Mouse (Mus musculus) lung, embryonic 16.5 days (tissue): Measurements from ENCODE around the gene 4930469K13Rik. TPM values are rescaled to one million over a fixed set of nuclear protein-coding genes. Genes with fewer than 3 reads are reported as not detected.
"Not testable (repeated sequence)": the region's sequence is repeated elsewhere in the genome, so short reads cannot be mapped to it uniquely, and the experiment has no call there.

Source experiments
- ATAC-seq: fragments of 200-750 bp; cut with Nextera tagmentation; 2 replicates; pipeline ENCODE4 v1.8.0; 2017; ENCODE audit warnings: low read depth, mild to moderate bottlenecking, moderate library complexity
- H3K27ac ChIP-seq: fragments of 300-500 bp; sonication (generic); 2 replicates; pipeline ENCODE4 v1.5.1; 2014; ENCODE audit warnings: mild to moderate bottlenecking, control low read depth, low read length
- H3K27me3 ChIP-seq: fragments of 300-500 bp; sonication (generic); 2 replicates; pipeline ENCODE4 v1.6.1; 2014; ENCODE audit warnings: low read depth, low read length, mixed read lengths; ENCODE audit not compliant: control insufficient read depth, insufficient read depth
- H3K36me3 ChIP-seq: fragments of 300-500 bp; sonication (generic); 2 replicates; pipeline ENCODE4 v1.6.1; 2014; ENCODE audit warnings: low read length; ENCODE audit not compliant: control insufficient read depth, insufficient read depth
- H3K4me1 ChIP-seq: fragments of 300-500 bp; sonication (generic); replicated peaks from 2 replicates; pipeline ENCODE4 v1.6.1; 2014; ENCODE audit warnings: low read length, mixed read lengths; ENCODE audit not compliant: control insufficient read depth, insufficient read depth
- H3K4me2 ChIP-seq: fragments of 300-500 bp; sonication (generic); 2 replicates; pipeline ENCODE4 v1.6.1; 2014; ENCODE audit warnings: low read depth, low read length, control low read depth
- H3K4me3 ChIP-seq: fragments of 300-500 bp; sonication (generic); 2 replicates; pipeline ENCODE4 v1.5.1; 2014; ENCODE audit warnings: mild to moderate bottlenecking, low read length, control low read depth
- H3K9ac ChIP-seq: fragments of 300-500 bp; sonication (generic); 2 replicates; pipeline ENCODE4 v1.6.1; 2014; ENCODE audit warnings: low read length, control low read depth
- H3K9me3 ChIP-seq: fragments of 300-500 bp; sonication (generic); 2 replicates; pipeline ENCODE4 v1.6.1; 2016; ENCODE audit warnings: low read length; ENCODE audit not compliant: control insufficient read depth
- WGBS: fragments of 180-500 bp; shearing (Covaris S2); extraction: QIAGEN DNeasy Blood & Tissue Kit; methylation state at CpG from one replicate; pipeline ENCODE4 v1.1.7; 2014; 5-methylcytosine and 5-hydroxymethylcytosine counted together
- polyA plus RNA-seq: library from polyadenylated mRNA; unstranded; fragments of >200 nt; fragmentation: Nextera tagmentation; extraction: Ambion mirVana; gene quantifications from 2 replicates; pipeline ENCODE4 v1.2.1, GENCODE M21; 2015

Gene 4930469K13Rik
- polyA plus RNA-seq: not detected in 2 replicates

- Histone ChIP-seq H3K4me2 (no peak within 1 kb of the TSS), H3K36me3 (no peaks in the 10 kb centered on the region), H3K4me3 (no peak within 1 kb of the TSS), H3K9ac (no peak within 1 kb of the TSS), H3K27ac (no peak within 1 kb of the TSS), H3K4me1 (no peaks in the 10 kb centered on the region), H3K27me3 (no peaks in the 10 kb centered on the region), H3K9me3 (no peaks in the 10 kb centered on the region)
- ATAC-seq: no peak; the same call in 1 of the 2 replicates
- WGBS: 79% methylated on average over 10 of the region's 10 CpGs
Measured at GRCm38 (mm10) chr11:34098422-34098821, at the start of gene 4930469K13Rik. 4930469K13Rik (minus strand) TSS chr11:34098554.

- Histone ChIP-seq H3K9ac (no peak overlapping the region), H3K4me1 (no peaks in the 10 kb centered on the region), H3K27me3 (no peaks in the 10 kb centered on the region), H3K36me3 (no peaks in the 10 kb centered on the region), H3K4me3 (no peak overlapping the region), H3K4me2 (no peak overlapping the region), H3K27ac (no peak overlapping the region), H3K9me3 (no peaks in the 10 kb centered on the region)
- ATAC-seq: no peak
- WGBS: 68% methylated on average over 5 of the region's 5 CpGs
Measured at GRCm38 (mm10) chr11:34146934-34147333, 48.6 kb upstream of the 4930469K13Rik start.

- Histone ChIP-seq H3K4me2 (no peak overlapping the region), H3K4me3 (no peak overlapping the region), H3K9me3 (no peaks in the 10 kb centered on the region), H3K27me3 (no peaks in the 10 kb centered on the region), H3K4me1 (no peaks in the 10 kb centered on the region), H3K36me3 (no peaks in the 10 kb centered on the region), H3K9ac (no peak overlapping the region), H3K27ac (no peak overlapping the region)
- ATAC-seq: no peak
- WGBS: 69% methylated on average over 4 of the region's 4 CpGs
Measured at GRCm38 (mm10) chr11:34144421-34144820, 46.1 kb upstream of the 4930469K13Rik start.

GRCm38 (mm10) chr11:34143984-34144383 is 45.6 kb upstream of the 4930469K13Rik start:
- no peaks in the 10 kb centered on the region for H3K4me1 ChIP-seq
- 66% methylated on average over 5 of the region's 5 CpGs for WGBS
- no peaks in the 10 kb centered on the region for H3K9me3 ChIP-seq
- H3K9ac ChIP-seq: no peak overlapping the region
- no peak overlapping the region for H3K4me2 ChIP-seq
- no peaks in the 10 kb centered on the region for H3K36me3 ChIP-seq
- no peak overlapping the region for H3K4me3 ChIP-seq
- no peak overlapping the region for H3K27ac ChIP-seq
- ATAC-seq: no peak
- H3K27me3 ChIP-seq: no peaks in the 10 kb centered on the region

GRCm38 (mm10) chr11:34139296-34139695 is 40.9 kb upstream of the 4930469K13Rik start:
- WGBS: 89% methylated on average over 8 of the region's 8 CpGs
- no peaks in the 10 kb centered on the region for H3K27me3 ChIP-seq
- H3K9ac ChIP-seq: no peak overlapping the region
- H3K4me1 ChIP-seq: no peaks in the 10 kb centered on the region
- H3K27ac ChIP-seq: no peak overlapping the region
- ATAC-seq: no peak
- no peak overlapping the region for H3K4me2 ChIP-seq
- no peaks in the 10 kb centered on the region for H3K9me3 ChIP-seq
- no peak overlapping the region for H3K4me3 ChIP-seq
- no peaks in the 10 kb centered on the region for H3K36me3 ChIP-seq

GRCm38 (mm10) chr11:34128412-34128811 is 30.1 kb upstream of the 4930469K13Rik start:
- no peak for ATAC-seq
- H3K9ac ChIP-seq: no peak overlapping the region
- H3K4me2 ChIP-seq: no peak overlapping the region
- WGBS: 69% methylated on average over 2 of the region's 2 CpGs
- H3K4me1 ChIP-seq: no peaks in the 10 kb centered on the region
- no peaks in the 10 kb centered on the region for H3K36me3 ChIP-seq
- no peak overlapping the region for H3K4me3 ChIP-seq
- H3K27ac ChIP-seq: no peak overlapping the region
- H3K9me3 ChIP-seq: no peaks in the 10 kb centered on the region
- H3K27me3 ChIP-seq: no peaks in the 10 kb centered on the region

GRCm38 (mm10) chr11:34125727-34126126 is 27.4 kb upstream of the 4930469K13Rik start:
- H3K4me3 ChIP-seq, ATAC-seq, H3K9ac ChIP-seq, H3K9me3 ChIP-seq, H3K4me2 ChIP-seq, H3K36me3 ChIP-seq, H3K27me3 ChIP-seq, H3K4me1 ChIP-seq, H3K27ac ChIP-seq: not testable (repeated sequence)
- 75% methylated on average over 3 of the region's 3 CpGs for WGBS

- Histone ChIP-seq H3K36me3 (no peaks in the 10 kb centered on the region), H3K9me3 (no peaks in the 10 kb centered on the region), H3K27ac (no peak overlapping the region), H3K4me2 (no peak overlapping the region), H3K4me3 (no peak overlapping the region), H3K4me1 (no peaks in the 10 kb centered on the region), H3K9ac (no peak overlapping the region), H3K27me3 (no peaks in the 10 kb centered on the region)
- WGBS: 35% methylated on average over 7 of the region's 7 CpGs
- ATAC-seq: no peak
Measured at GRCm38 (mm10) chr11:34124852-34125251, 26.5 kb upstream of the 4930469K13Rik start.

GRCm38 (mm10) chr11:34123147-34123546 is 24.8 kb upstream of the 4930469K13Rik start:
- Histone ChIP-seq H3K27me3 (no peaks in the 10 kb centered on the region), H3K9ac (no peak overlapping the region), H3K4me3 (no peak overlapping the region), H3K4me2 (no peak overlapping the region), H3K27ac (no peak overlapping the region), H3K36me3 (no peaks in the 10 kb centered on the region), H3K4me1 (no peaks in the 10 kb centered on the region), H3K9me3 (no peaks in the 10 kb centered on the region)
- ATAC-seq: 0 out of 2 replicates have a peak, but pooled peaks have one; percentile 31
- 6% methylated on average over 2 of the region's 2 CpGs for WGBS

GRCm38 (mm10) chr11:34118319-34118718 is 20.0 kb upstream of the 4930469K13Rik start:
- H3K9me3 ChIP-seq: no peaks in the 10 kb centered on the region

More at GRCm38 (mm10) chr11:34118319-34118718, 20.0 kb upstream of the 4930469K13Rik start:
- no peak overlapping the region for H3K27ac ChIP-seq
- no peaks in the 10 kb centered on the region for H3K4me1 ChIP-seq
- no peak overlapping the region for H3K4me3 ChIP-seq
- no peak for ATAC-seq
- 79% methylated on average over 3 of the region's 3 CpGs for WGBS
- H3K9ac ChIP-seq: no peak overlapping the region
- no peaks in the 10 kb centered on the region for H3K27me3 ChIP-seq
- no peak overlapping the region for H3K4me2 ChIP-seq
- H3K36me3 ChIP-seq: no peaks in the 10 kb centered on the region
